ENCODE assay signal across 9 mouse cellular contexts in the genomic region with DNA sequence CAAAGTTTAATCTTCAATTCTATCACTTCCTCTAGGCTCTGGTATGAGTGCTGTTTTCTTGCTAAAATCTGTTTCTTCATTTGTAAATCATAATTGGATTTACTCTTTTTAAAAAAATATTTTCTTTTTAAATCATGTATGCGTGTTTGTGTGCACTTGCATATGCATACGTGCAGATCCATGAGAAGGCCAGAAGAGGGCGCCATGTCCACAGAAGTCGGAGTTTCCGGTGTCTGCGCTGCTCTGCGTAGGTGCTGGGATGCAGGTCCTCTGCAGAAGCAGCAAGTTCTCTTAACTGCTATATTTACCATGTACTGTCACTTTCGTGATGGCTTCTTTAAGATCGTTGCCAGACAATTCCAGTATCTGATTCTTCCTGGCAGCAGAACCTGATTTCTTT.
DNase-seq lines count a peak whose midpoint lies in the region; ATAC-seq and TF ChIP-seq lines count a peak whose summit lies in the region.
"Had no signal": no experiment of that assay in that cellular context is flagged by ENCODE, and none has a peak within 500 bp of the region (broad histone marks: within the 10 kb centered on the region; RNA-seq: fewer than 3 reads in every experiment).

No protein-coding gene starts in this region.

- TF ChIP-seq POLR2A in small intestine, adult 2 months (IDR thresholded peaks at IDR 0.05; ENCODE audit: low read depth, low read length), result no peak

- H3K9ac ChIP-seq in midbrain, postnatal 0 days (replicated peaks; ENCODE audit: low read length, poor library complexity, severe bottlenecking), result no peak overlapping the region
- H3K9ac ChIP-seq in midbrain, embryonic 13.5 days (replicated peaks), result no peak overlapping the region
- H3K9ac ChIP-seq: neural tube, embryonic 12.5 days had no signal

- WGBS in midbrain, postnatal 0 days, result 79% methylated on average over 9 of the region's 9 CpGs
- WGBS in midbrain, embryonic 13.5 days, result 80% methylated on average over 9 of the region's 9 CpGs
- 80% methylated on average over 9 of the region's 9 CpGs for WGBS in small intestine, adult 2 months

- no peaks in the 10 kb centered on the region for H3K27me3 ChIP-seq in midbrain, postnatal 0 days (ENCODE audit: insufficient read depth, low read length)
- no peaks in the 10 kb centered on the region for H3K27me3 ChIP-seq in midbrain, embryonic 13.5 days
- no peaks in the 10 kb centered on the region for H3K27me3 ChIP-seq in small intestine, adult 2 months (ENCODE audit: control insufficient read depth, insufficient read depth, low read length)
- H3K27me3 ChIP-seq: neural tube, embryonic 12.5 days had no signal

- TF ChIP-seq CTCF in midbrain, postnatal 0 days (IDR thresholded peaks at IDR 0.05), result peak; percentile 66
- TF ChIP-seq CTCF in small intestine, adult 2 months (IDR thresholded peaks at IDR 0.05; ENCODE audit: extremely low read depth, insufficient read length, insufficient replicate concordance, low read depth, low read length), result peak; percentile 77; the same call in 1 of the 2 replicates

- H3K36me3 ChIP-seq in midbrain, postnatal 0 days (ENCODE audit: insufficient read depth, low read length), result no peaks in the 10 kb centered on the region
- no peaks in the 10 kb centered on the region for H3K36me3 ChIP-seq in midbrain, embryonic 13.5 days
- no peaks in the 10 kb centered on the region for H3K36me3 ChIP-seq in small intestine, adult 2 months (ENCODE audit: control insufficient read depth, insufficient read depth, low read length)
- H3K36me3 ChIP-seq: neural tube, embryonic 12.5 days had no signal

- no peak overlapping the region for H3K27ac ChIP-seq in midbrain, postnatal 0 days (ENCODE audit: low read depth, low read length)
- H3K27ac ChIP-seq in midbrain, embryonic 13.5 days, result no peak overlapping the region
- H3K27ac ChIP-seq in small intestine, adult 2 months (ENCODE audit: insufficient read depth, low read depth, low read length), result no peak overlapping the region
- H3K27ac ChIP-seq: neural tube, embryonic 12.5 days had no signal

- no peak overlapping the region for H3K4me2 ChIP-seq in midbrain, postnatal 0 days (ENCODE audit: low read depth, low read length, poor library complexity, severe bottlenecking)
- no peak overlapping the region for H3K4me2 ChIP-seq in midbrain, embryonic 13.5 days (replicated peaks)
- H3K4me2 ChIP-seq: neural tube, embryonic 12.5 days had no signal

- H3K4me3 ChIP-seq in midbrain, postnatal 0 days (ENCODE audit: low read depth, low read length), result no peak overlapping the region
- no peak overlapping the region for H3K4me3 ChIP-seq in midbrain, embryonic 13.5 days (replicated peaks)
- H3K4me3 ChIP-seq in small intestine, adult 2 months (ENCODE audit: low read depth, low read length), result no peak overlapping the region
- H3K4me3 ChIP-seq: neural tube, embryonic 12.5 days had no signal

- no peaks in the 10 kb centered on the region for H3K4me1 ChIP-seq in midbrain, postnatal 0 days (ENCODE audit: insufficient read depth, low read length)
- no peaks in the 10 kb centered on the region for H3K4me1 ChIP-seq in midbrain, embryonic 13.5 days (replicated peaks)
- H3K4me1 ChIP-seq in small intestine, adult 2 months (ENCODE audit: control insufficient read depth, insufficient read depth, insufficient read length, low read length), result no peaks in the 10 kb centered on the region
- H3K4me1 ChIP-seq: neural tube, embryonic 12.5 days had no signal

- H3K9me3 ChIP-seq in midbrain, postnatal 0 days (ENCODE audit: low read length), result no peaks in the 10 kb centered on the region
- H3K9me3 ChIP-seq in midbrain, embryonic 13.5 days, result no peaks in the 10 kb centered on the region
- H3K9me3 ChIP-seq: neural tube, embryonic 12.5 days had no signal

- peak; percentile 18 to 28 for DNase-seq in cerebellum, postnatal 10 days
- DNase-seq in cerebellum, adult 11-12 months, result no peak
- DNase-seq in midbrain, postnatal 0 days (ENCODE audit: low spot score), result no peak
- peak; percentile 27 for DNase-seq in forelimb bud, embryonic 11.5 days (ENCODE audit: low read depth, low spot score)
- DNase-seq in layer of hippocampus, adult 9-10 months (ENCODE audit: low spot score), result no peak
- no peak for DNase-seq in spleen, postnatal 4 days (ENCODE audit: low spot score in 2 of 2)

- 0 out of 2 replicates have a peak, but pooled peaks have one; percentile 44 for ATAC-seq in midbrain, postnatal 0 days (ENCODE audit: low FRiP score)
- ATAC-seq in midbrain, embryonic 13.5 days, result no peak

Comparison
In these comparisons a context has a peak if more than half of its experiments do, and no peak if none do; other contexts are left out.
1. DNase-seq: peak in cerebellum, postnatal 10 days (2 of 2) and forelimb bud, embryonic 11.5 days (single experiment); none in cerebellum, adult 11-12 months (single experiment), midbrain, postnatal 0 days (single experiment), layer of hippocampus, adult 9-10 months (single experiment) and spleen, postnatal 4 days (0 of 2).